ENCODE assay signal across 8 mouse cellular contexts in the genomic region with DNA sequence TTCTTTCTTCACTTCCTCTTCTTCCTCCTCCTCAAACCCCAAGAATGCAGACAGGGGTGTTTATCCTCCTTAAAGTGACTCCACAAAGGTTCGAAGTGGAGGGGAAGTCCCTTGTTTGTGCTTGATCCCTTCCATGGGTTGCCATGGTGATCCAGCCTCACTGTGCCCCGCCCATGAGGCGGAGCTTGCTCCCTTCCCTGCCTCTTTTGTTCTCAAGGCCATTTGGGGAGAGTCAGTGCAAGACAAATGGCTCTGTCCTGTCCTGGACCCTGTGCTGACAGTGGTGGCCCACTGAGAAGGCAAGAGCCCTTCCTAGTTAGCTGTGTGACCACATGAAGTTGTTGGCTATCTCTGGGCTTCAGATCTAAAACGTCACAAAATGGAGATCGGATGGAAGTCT. TPM values are rescaled to one million over a fixed set of nuclear protein-coding genes. Genes with fewer than 3 reads are reported as not detected.
DNase-seq lines count a peak whose midpoint lies in the region; ATAC-seq and TF ChIP-seq lines count a peak whose summit lies in the region.

No protein-coding gene starts in this region.

- no peaks in the 10 kb centered on the region for H3K9me3 ChIP-seq in heart, embryonic 11.5 days (replicated peaks; ENCODE audit: control insufficient read depth, low read length)
- H3K9me3 ChIP-seq in kidney, embryonic 14.5 days (ENCODE audit: control insufficient read depth, low read length), result no peaks in the 10 kb centered on the region

- no peaks in the 10 kb centered on the region for H3K36me3 ChIP-seq in heart, embryonic 11.5 days (ENCODE audit: control insufficient read depth, insufficient read depth, low read length)
- H3K36me3 ChIP-seq in kidney, embryonic 14.5 days (ENCODE audit: control insufficient read depth, insufficient read depth, low read length), result no peaks in the 10 kb centered on the region
- 0 out of 2 replicates have a peak, but pooled peaks cover 3% of the 10 kb centered on the region for H3K36me3 ChIP-seq in small intestine, adult 2 months (ENCODE audit: control insufficient read depth, insufficient read depth, low read length)

- H3K4me3 ChIP-seq in heart, embryonic 11.5 days (ENCODE audit: low read depth, low read length), result no peak overlapping the region
- H3K4me3 ChIP-seq in kidney, embryonic 14.5 days (ENCODE audit: low read length), result no peak overlapping the region
- H3K4me3 ChIP-seq in small intestine, adult 2 months (ENCODE audit: low read depth, low read length), result no peak overlapping the region

- no peaks in the 10 kb centered on the region; the same call in 1 of the 2 replicates for H3K27me3 ChIP-seq in heart, embryonic 11.5 days (ENCODE audit: control insufficient read depth, insufficient read depth, low read length)
- H3K27me3 ChIP-seq in kidney, embryonic 14.5 days (ENCODE audit: control insufficient read depth, insufficient read depth, low read length), result no peaks in the 10 kb centered on the region
- H3K27me3 ChIP-seq in small intestine, adult 2 months (ENCODE audit: control insufficient read depth, insufficient read depth, low read length), result no peaks in the 10 kb centered on the region

- H3K4me1 ChIP-seq in heart, embryonic 11.5 days (ENCODE audit: control insufficient read depth, insufficient read depth, low read length), result peaks cover 14% of the 10 kb centered on the region
- H3K4me1 ChIP-seq in kidney, embryonic 14.5 days (ENCODE audit: control insufficient read depth, insufficient read depth, low read length), result peaks cover 26% of the 10 kb centered on the region
- peaks cover 4% of the 10 kb centered on the region for H3K4me1 ChIP-seq in small intestine, adult 2 months (ENCODE audit: control insufficient read depth, insufficient read depth, insufficient read length, low read length)

- ATAC-seq in common myeloid progenitor, adult 5-6 weeks (replicated peaks; ENCODE audit: low read depth, poor library complexity, severe bottlenecking), result peak; percentile 57
- ATAC-seq in heart, embryonic 11.5 days (replicated peaks; ENCODE audit: insufficient number of reproducible peaks, low FRiP score, low TSS enrichment), result no peak
- peak; percentile 45; the same call in 1 of the 2 replicates for ATAC-seq in kidney, embryonic 14.5 days (ENCODE audit: low FRiP score, low TSS enrichment)
- ATAC-seq in megakaryocyte, adult 5-6 weeks (ENCODE audit: poor library complexity, severe bottlenecking), result peak; percentile 65

- H3K27ac ChIP-seq in heart, embryonic 11.5 days (ENCODE audit: low read depth, low read length), result peak overlapping the region; percentile 41; the same call in 1 of the 2 replicates
- H3K27ac ChIP-seq in kidney, embryonic 14.5 days (ENCODE audit: low read depth, low read length), result peak overlapping the region; percentile 52; the same call in 1 of the 2 replicates
- 0 out of 2 replicates have a peak overlapping the region, but pooled peaks have one; percentile 29 for H3K27ac ChIP-seq in small intestine, adult 2 months (ENCODE audit: insufficient read depth, low read depth, low read length)

- no peak overlapping the region for H3K4me2 ChIP-seq in heart, embryonic 11.5 days
- H3K4me2 ChIP-seq in kidney, embryonic 14.5 days (replicated peaks; ENCODE audit: low read depth, low read length), result no peak overlapping the region

- H3K9ac ChIP-seq in heart, embryonic 11.5 days (ENCODE audit: low read depth, low read length), result no peak overlapping the region
- no peak overlapping the region for H3K9ac ChIP-seq in kidney, embryonic 14.5 days (ENCODE audit: low read depth, low read length)

- peak; percentile 64 for DNase-seq in left cerebral cortex, postnatal 4 days
- no peak for DNase-seq in left cerebral cortex, adult 11 months (ENCODE audit: low spot score)
- no peak for DNase-seq in layer of hippocampus, postnatal 36 days

- no peak for TF ChIP-seq POLR2A in small intestine, adult 2 months (IDR thresholded peaks at IDR 0.05; ENCODE audit: low read depth, low read length)

- 26% methylated on average over 5 of the region's 5 CpGs for WGBS in heart, embryonic 11.5 days (ENCODE audit: insufficient replicate concordance)
- 20% methylated on average over 5 of the region's 5 CpGs for WGBS in kidney, embryonic 14.5 days
- 16% methylated on average over 5 of the region's 5 CpGs for WGBS in small intestine, adult 2 months

- no peak for TF ChIP-seq CTCF in small intestine, adult 2 months (IDR thresholded peaks at IDR 0.05; ENCODE audit: extremely low read depth, insufficient read length, insufficient replicate concordance, low read depth, low read length)

- intact Hi-C loops in left cerebral cortex, postnatal 4 days (cut with DNase I), result loop anchor here (5.0 kb wide), 1 partner anchor 48 kb away; no protein-coding TSS in a partner anchor

RNA-seq across cellular contexts. Expression of a gene that starts 16.8 kb away (rescaled TPM):
- total RNA-seq in left cerebral cortex, postnatal 4 days (2021), result 1 to 10 TPM; 1.1 to 2.1 TPM
- total RNA-seq in common myeloid progenitor, adult 5-6 weeks (2017), result 144 and 156 TPM in 2 replicates
- 2.0 and 4.5 TPM in 2 replicates for polyA plus RNA-seq in heart, embryonic 11.5 days (2014; fragmentation: Nextera tagmentation; extraction: Ambion mirVana)
- 2.9 and 3.8 TPM in 2 replicates for polyA plus RNA-seq in kidney, embryonic 14.5 days (2014; fragmentation: Nextera tagmentation; extraction: Ambion mirVana)
- total RNA-seq in megakaryocyte, adult 5-6 weeks (2015), result 15.5 and 21.6 TPM in 2 replicates
- 28.8 and 38.7 TPM in 2 replicates for total RNA-seq in megakaryocyte, adult 5-6 weeks (2017)
- 3.5 and 7.6 TPM in 2 replicates for polyA plus RNA-seq in small intestine, adult 2 months (2012; rRNA removed)
- under 1 TPM; 0.17 to 0.66 TPM for total RNA-seq in layer of hippocampus, postnatal 36 days (2021)

RNA-seq across cellular contexts. Expression of a gene that starts 26.1 kb away (rescaled TPM):
- total RNA-seq in left cerebral cortex, postnatal 4 days (2021), result 100 to 1,000 TPM; 125 to 153 TPM
- 293 and 407 TPM in 2 replicates for total RNA-seq in common myeloid progenitor, adult 5-6 weeks (2017)
- polyA plus RNA-seq in heart, embryonic 11.5 days (2014; fragmentation: Nextera tagmentation; extraction: Ambion mirVana), result 6.4 and 7.5 TPM in 2 replicates
- polyA plus RNA-seq in kidney, embryonic 14.5 days (2014; fragmentation: Nextera tagmentation; extraction: Ambion mirVana), result 15.5 and 31.3 TPM in 2 replicates
- total RNA-seq in megakaryocyte, adult 5-6 weeks (2015), result 7.3 and 7.8 TPM in 2 replicates
- total RNA-seq in megakaryocyte, adult 5-6 weeks (2017), result 2.8 and 14.0 TPM in 2 replicates
- 32.3 and 36.4 TPM in 2 replicates for polyA plus RNA-seq in small intestine, adult 2 months (2012; rRNA removed)
- total RNA-seq in layer of hippocampus, postnatal 36 days (2021), result 100 to 1,000 TPM in 1 of 2 experiments, 10 to 100 TPM in 1; 79.5 to 104 TPM

RNA-seq across cellular contexts. Expression of a gene that starts 54.2 kb away (rescaled TPM):
- total RNA-seq in left cerebral cortex, postnatal 4 days (2021), result 1 to 10 TPM; 2.7 to 3.0 TPM
- total RNA-seq in common myeloid progenitor, adult 5-6 weeks (2017), result 8.4 and 9.8 TPM in 2 replicates
- not detected in 2 replicates for polyA plus RNA-seq in heart, embryonic 11.5 days (2014; fragmentation: Nextera tagmentation; extraction: Ambion mirVana)
- polyA plus RNA-seq in kidney, embryonic 14.5 days (2014; fragmentation: Nextera tagmentation; extraction: Ambion mirVana), result not detected in 2 replicates
- 0.38 and 0.52 TPM in 2 replicates for total RNA-seq in megakaryocyte, adult 5-6 weeks (2015)
- total RNA-seq in megakaryocyte, adult 5-6 weeks (2017), result 0.18 and 0.33 TPM in 2 replicates
- polyA plus RNA-seq in small intestine, adult 2 months (2012; rRNA removed), result not detected in 2 replicates
- 1 to 10 TPM; 1.1 to 2.7 TPM for total RNA-seq in layer of hippocampus, postnatal 36 days (2021)

Comparison
In these comparisons a context has a peak if more than half of its experiments do, and no peak if none do; other contexts are left out.
1. RNA of a gene that starts 16.8 kb away (total RNA-seq): 144 to 156 TPM in common myeloid progenitor, adult 5-6 weeks and 15.5 to 38.7 TPM in megakaryocyte, adult 5-6 weeks; 1.1 to 2.1 TPM in left cerebral cortex, postnatal 4 days and 0.17 to 0.66 TPM in layer of hippocampus, postnatal 36 days; every median in the first group is over 4 times any median in the second.
2. RNA of a gene that starts 26.1 kb away (total RNA-seq): 293 to 407 TPM in common myeloid progenitor, adult 5-6 weeks, 125 to 153 TPM in left cerebral cortex, postnatal 4 days and 79.5 to 104 TPM in layer of hippocampus, postnatal 36 days; 2.8 to 14.0 TPM in megakaryocyte, adult 5-6 weeks; every median in the first group is over 4 times any median in the second.
3. Peak in every context shown above with its lines, with median percentiles within 50 percentile points of each other: H3K27ac ChIP-seq.